13 mouse cellular contexts compared by ENCODE assay signal in the genomic region with DNA sequence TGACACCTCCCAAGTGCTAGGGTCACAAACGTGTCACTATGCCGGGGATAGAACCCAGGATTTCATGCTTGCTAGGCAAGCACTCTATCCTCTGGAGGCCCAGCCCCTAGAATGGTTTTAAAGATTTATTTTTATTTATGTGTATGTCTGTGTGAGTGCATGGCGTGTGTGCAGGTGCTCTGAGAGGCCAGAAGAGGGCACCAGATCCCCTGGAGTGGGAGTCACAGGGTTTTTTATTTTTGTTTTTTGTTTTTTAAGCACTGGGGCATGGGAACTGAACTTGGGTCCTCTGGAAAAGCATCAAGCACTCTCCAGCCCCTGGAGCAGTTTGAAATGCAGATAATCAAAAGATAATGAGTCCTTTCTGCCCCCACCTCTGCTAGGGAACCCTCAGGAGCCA. TPM values are rescaled to one million over a fixed set of nuclear protein-coding genes. Genes with fewer than 3 reads are reported as not detected.
DNase-seq lines count a peak whose midpoint lies in the region; ATAC-seq and TF ChIP-seq lines count a peak whose summit lies in the region.
"Had no signal": no experiment of that assay in that cellular context is flagged by ENCODE, and none has a peak within 500 bp of the region (broad histone marks: within the 10 kb centered on the region; RNA-seq: fewer than 3 reads in every experiment).

No protein-coding gene starts in this region.

- no peak for DNase-seq in cerebellum, adult 2 months
- DNase-seq in cerebellum, adult 11 months, result no peak
- peak; percentile 36 for DNase-seq in left cerebral cortex, postnatal 4 days
- DNase-seq in left cerebral cortex, adult 11 months (ENCODE audit: low spot score), result no peak
- no peak for DNase-seq in ES-E14 (ENCODE audit: low read depth, low spot score)
- DNase-seq in forebrain, postnatal 0 days, result no peak
- DNase-seq: embryo, embryonic 11 days; right cerebral cortex, postnatal 25 days had no signal

- H3K27me3 ChIP-seq in cerebellum, adult 2 months (ENCODE audit: control insufficient read depth, insufficient read depth, low read length), result no peaks in the 10 kb centered on the region
- H3K27me3 ChIP-seq in forebrain, postnatal 0 days (ENCODE audit: insufficient read depth, low read length), result no peaks in the 10 kb centered on the region
- H3K27me3 ChIP-seq: stomach, embryonic 15.5 days had no signal

- ATAC-seq in activated CD4-positive, CD25-positive, alpha-beta regulatory T cell, adult 4 months, result no peak
- ATAC-seq in forebrain, postnatal 0 days, result no peak
- ATAC-seq: intestine, embryonic 16.5 days had no signal

- no peak overlapping the region for H3K4me2 ChIP-seq in forebrain, postnatal 0 days (ENCODE audit: low read depth)
- H3K4me2 ChIP-seq: stomach, embryonic 15.5 days had no signal

- peak; percentile 34; the same call in 1 of the 2 replicates for TF ChIP-seq CTCF in cerebellum, adult 2 months (IDR thresholded peaks at IDR 0.05; ENCODE audit: borderline replicate concordance, insufficient read depth, low read depth, low read length)
- 0 out of 2 replicates have a peak, but pooled peaks have one; percentile 8 for TF ChIP-seq CTCF in embryonic fibroblast, embryonic 13.5 days (IDR thresholded peaks at IDR 0.05; ENCODE audit: borderline replicate concordance, insufficient read depth, low read length)
- no peak for TF ChIP-seq CTCF in forebrain, postnatal 0 days (IDR thresholded peaks at IDR 0.05; ENCODE audit: low read depth)

- TF ChIP-seq POLR2A in cerebellum, adult 2 months (IDR thresholded peaks at IDR 0.05; ENCODE audit: borderline replicate concordance, insufficient read depth, low read length), result no peak
- no peak for TF ChIP-seq POLR2A in embryonic fibroblast, embryonic 13.5 days (IDR thresholded peaks at IDR 0.05; ENCODE audit: low read depth, low read length)

- H3K4me3 ChIP-seq in cerebellum, adult 2 months (replicated peaks; ENCODE audit: insufficient read depth, low read depth, low read length), result no peak overlapping the region
- no peak overlapping the region for H3K4me3 ChIP-seq in ES-E14 (ENCODE audit: insufficient read depth in 1 of 2, low read depth in 1 of 2, low read length in 2 of 2, poor library complexity in 1 of 2, severe bottlenecking in 1 of 2)
- H3K4me3 ChIP-seq in embryonic fibroblast, embryonic 13.5 days (ENCODE audit: insufficient read depth, low read length), result no peak overlapping the region
- no peak overlapping the region for H3K4me3 ChIP-seq in forebrain, postnatal 0 days (ENCODE audit: low read depth, low read length)
- H3K4me3 ChIP-seq: megakaryocyte, embryonic 14.5 days; stomach, embryonic 15.5 days had no signal

- H3K36me3 ChIP-seq in ES-E14 (ENCODE audit: control insufficient read depth, insufficient read depth, low read length, poor library complexity, severe bottlenecking), result peaks cover 3% of the 10 kb centered on the region; the same call in 1 of the 2 replicates
- H3K36me3 ChIP-seq in forebrain, postnatal 0 days (ENCODE audit: insufficient read depth), result no peaks in the 10 kb centered on the region

- intact Hi-C loops in left cerebral cortex, postnatal 4 days (cut with DNase I), result no loop called here

- in situ Hi-C loops in ES-E14 (cut with MboI; ENCODE audit: low sequenced_read_pairs in 2 of 2, unreplicated experiment in 2 of 2), result no loop called here

- H3K9ac ChIP-seq in ES-E14 (ENCODE audit: insufficient read depth, low read depth, low read length, poor library complexity, severe bottlenecking), result no peak overlapping the region
- H3K9ac ChIP-seq in forebrain, postnatal 0 days, result no peak overlapping the region
- H3K9ac ChIP-seq: stomach, embryonic 15.5 days had no signal

- no peak overlapping the region for H3K27ac ChIP-seq in cerebellum, adult 2 months (ENCODE audit: insufficient read depth, low read length)
- H3K27ac ChIP-seq in ES-E14 (ENCODE audit: insufficient read depth, low read depth, low read length, poor library complexity, severe bottlenecking), result no peak overlapping the region
- H3K27ac ChIP-seq in embryonic fibroblast, embryonic 13.5 days (ENCODE audit: insufficient read depth, low read length), result no peak overlapping the region
- no peak overlapping the region for H3K27ac ChIP-seq in forebrain, postnatal 0 days (ENCODE audit: low read depth, low read length)
- H3K27ac ChIP-seq: stomach, embryonic 15.5 days had no signal

- 99% methylated on average over 3 of the region's 3 CpGs for WGBS in cerebellum, adult 2 months
- WGBS in forebrain, postnatal 0 days, result 88% methylated on average over 3 of the region's 3 CpGs

- peaks cover 17% of the 10 kb centered on the region for H3K4me1 ChIP-seq in cerebellum, adult 2 months (ENCODE audit: control insufficient read depth, insufficient read depth, low read length)
- H3K4me1 ChIP-seq in ES-E14 (ENCODE audit: control insufficient read depth in 2 of 2, insufficient read depth in 2 of 2, low read length in 2 of 2, poor library complexity in 1 of 2), result peaks cover 0 to 15% of the 10 kb centered on the region in 2 experiments; a peak in 2 of 4 replicates
- H3K4me1 ChIP-seq in embryonic fibroblast, embryonic 13.5 days (ENCODE audit: control insufficient read depth, insufficient read depth, low read length), result no peaks in the 10 kb centered on the region
- H3K4me1 ChIP-seq in forebrain, postnatal 0 days (ENCODE audit: insufficient read depth), result no peaks in the 10 kb centered on the region
- H3K4me1 ChIP-seq: stomach, embryonic 15.5 days had no signal

- H3K9me3 ChIP-seq in ES-E14 (ENCODE audit: control insufficient read depth, insufficient read depth, low read depth, low read length), result no peaks in the 10 kb centered on the region
- H3K9me3 ChIP-seq in forebrain, postnatal 0 days (ENCODE audit: low read length), result no peaks in the 10 kb centered on the region
- H3K9me3 ChIP-seq: stomach, embryonic 15.5 days had no signal

TF ChIP-seq in ES-E14, 5 proteins besides CTCF, POLR2A, EP300 and RAD21:
- TF ChIP-seq ZC3H11A (IDR thresholded peaks at IDR 0.05; ENCODE audit: borderline replicate concordance, low read depth, low read length) (peak; percentile 23; the same call in 1 of the 2 replicates), ZNF384 (IDR thresholded peaks at IDR 0.05; ENCODE audit: low read depth, low read length) (no peak)

RNA-seq across cellular contexts. Expression of gene Mapk13, which starts 7.7 kb away (rescaled TPM):
- 5.6 TPM in 2 replicates for polyA plus RNA-seq in cerebellum, adult 2 months (2012; rRNA removed)
- under 1 TPM; 0.72 to 0.83 TPM for total RNA-seq in left cerebral cortex, postnatal 4 days (2021)
- total RNA-seq in ES-E14 (2012; rRNA removed), result 7.1 and 14.6 TPM in 2 replicates
- 12.4 and 24.2 TPM in 2 replicates for polyA plus RNA-seq in embryonic fibroblast, embryonic 13.5 days (2011; ENCODE audit: insufficient read length, low read depth, missing spikeins)
- polyA plus RNA-seq in activated CD4-positive, CD25-positive, alpha-beta regulatory T cell, adult 4 months (2017; shearing (Covaris generic)), result not detected
- total RNA-seq in forebrain, postnatal 0 days (2014; rRNA removed), result 0.14 and 0.38 TPM in 2 replicates
- 0.53 and 1.0 TPM in 2 replicates for polyA plus RNA-seq in forebrain, postnatal 0 days (2015; fragmentation: Nextera tagmentation; extraction: Ambion mirVana)

RNA-seq across cellular contexts. Expression of gene Brpf3, which starts 24.1 kb away (rescaled TPM):
- 28.1 and 32.3 TPM in 2 replicates for polyA plus RNA-seq in cerebellum, adult 2 months (2012; rRNA removed)
- 10 to 100 TPM; 40.4 to 41.5 TPM for total RNA-seq in left cerebral cortex, postnatal 4 days (2021)
- 20.5 and 24.5 TPM in 2 replicates for total RNA-seq in ES-E14 (2012; rRNA removed)
- polyA plus RNA-seq in embryonic fibroblast, embryonic 13.5 days (2011; ENCODE audit: insufficient read length, low read depth, missing spikeins), result 41.9 and 43.7 TPM in 2 replicates
- 1 to 10 TPM; 2.4 to 5.5 TPM for polyA plus RNA-seq in activated CD4-positive, CD25-positive, alpha-beta regulatory T cell, adult 4 months (2017; shearing (Covaris generic))
- total RNA-seq in forebrain, postnatal 0 days (2014; rRNA removed), result 8.9 and 13.0 TPM in 2 replicates
- polyA plus RNA-seq in forebrain, postnatal 0 days (2015; fragmentation: Nextera tagmentation; extraction: Ambion mirVana), result 2.2 and 4.1 TPM in 2 replicates

RNA-seq across cellular contexts. Expression of gene AC170998.1, which starts 50.9 kb away (rescaled TPM):
- polyA plus RNA-seq in cerebellum, adult 2 months (2012; rRNA removed), result 1.0 and 2.0 TPM in 2 replicates
- total RNA-seq in left cerebral cortex, postnatal 4 days (2021), result 1 to 10 TPM; 2.0 to 3.4 TPM
- 2.5 and 4.1 TPM in 2 replicates for total RNA-seq in ES-E14 (2012; rRNA removed)
- 2.3 and 4.6 TPM in 2 replicates for polyA plus RNA-seq in embryonic fibroblast, embryonic 13.5 days (2011; ENCODE audit: insufficient read length, low read depth, missing spikeins)
- polyA plus RNA-seq in activated CD4-positive, CD25-positive, alpha-beta regulatory T cell, adult 4 months (2017; shearing (Covaris generic)), result 1 to 10 TPM; 4.1 to 7.7 TPM
- 1.2 and 5.6 TPM in 2 replicates for total RNA-seq in forebrain, postnatal 0 days (2014; rRNA removed)
- polyA plus RNA-seq in forebrain, postnatal 0 days (2015; fragmentation: Nextera tagmentation; extraction: Ambion mirVana), result 1.7 TPM in 1 of 2 replicates, not detected in the other
